Mouse (Mus musculus) B cell, adult 2 months (primary cell): ENCODE data around the gene Inka2.

Source experiments
- DNase-seq, 2 experiments: peaks; one replicate each; pipeline ENCODE4 v3.0.0; 2022

Inka2 gene

GRCm38 (mm10) chr3:105732360-105732759, 28.0 kb downstream of the Inka2 start:
- no peak for DNase-seq

- DNase-seq = no peak
These were observed 29.1 kb downstream of the Inka2 start for GRCm38 (mm10) chr3:105733538-105733937.

GRCm38 (mm10) chr3:105735285-105735684, 30.9 kb downstream of the Inka2 start:
- no peak for DNase-seq

GRCm38 (mm10) chr3:105736148-105736547, 31.7 kb downstream of the Inka2 start:
- no peak for DNase-seq

GRCm38 (mm10) chr3:105737070-105737469, 32.7 kb downstream of the Inka2 start:
- no peak for DNase-seq

GRCm38 (mm10) chr3:105737666-105738065, 33.3 kb downstream of the Inka2 start:
- DNase-seq = no peak

- DNase-seq = no peak
These were observed 42.1 kb downstream of the Inka2 start for GRCm38 (mm10) chr3:105746542-105746941.

- no peak for DNase-seq
These were observed 46.4 kb downstream of the Inka2 start for GRCm38 (mm10) chr3:105750810-105751209.

- no peak for DNase-seq
These were observed 49.8 kb downstream of the Inka2 start for GRCm38 (mm10) chr3:105754184-105754583.

- DNase-seq = no peak
These were observed 50.7 kb downstream of the Inka2 start for GRCm38 (mm10) chr3:105755123-105755522.

- no peak for DNase-seq
These were observed 52.1 kb downstream of the Inka2 start for GRCm38 (mm10) chr3:105756505-105756904.

GRCm38 (mm10) chr3:105757323-105758083, 53.1 kb downstream of the Inka2 start:
- DNase-seq = no peak

GRCm38 (mm10) chr3:105758098-105758497, 53.7 kb downstream of the Inka2 start:
- DNase-seq = no peak

GRCm38 (mm10) chr3:105758658-105759057, 54.3 kb downstream of the Inka2 start:
- no peak for DNase-seq

- DNase-seq = no peak
These were observed 55.7 kb downstream of the Inka2 start for GRCm38 (mm10) chr3:105760063-105760462.

GRCm38 (mm10) chr3:105763132-105763851, 58.9 kb downstream of the Inka2 start:
- peak in 1 of 2 experiments; percentile 26 for DNase-seq

GRCm38 (mm10) chr3:105768529-105768928, 64.1 kb downstream of the Inka2 start:
- DNase-seq = no peak

- DNase-seq = no peak
These were observed 65.0 kb downstream of the Inka2 start for GRCm38 (mm10) chr3:105769380-105769779.
